Mouse (Mus musculus) right cerebral cortex, postnatal 36 days (tissue): ENCODE measurements around the gene Abca9.

Experiments
- DNase-seq, 2 experiments: peaks; one replicate each; pipeline ENCODE4 v3.0.0; 2022; ENCODE audit warnings: low spot score in 2 of 2, mixed read lengths in 1 of 2

Abca9 gene

GRCm38 (mm10) chr11:110167459-110168251, at the start of gene Abca9:
Gene Abca9, minus strand, starts transcription at chr11:110168196.
- DNase-seq: peak; percentile 5 to 37

GRCm38 (mm10) chr11:110217118-110217517, 49.1 kb upstream of the Abca9 start:
- no peak for DNase-seq

DNA sequence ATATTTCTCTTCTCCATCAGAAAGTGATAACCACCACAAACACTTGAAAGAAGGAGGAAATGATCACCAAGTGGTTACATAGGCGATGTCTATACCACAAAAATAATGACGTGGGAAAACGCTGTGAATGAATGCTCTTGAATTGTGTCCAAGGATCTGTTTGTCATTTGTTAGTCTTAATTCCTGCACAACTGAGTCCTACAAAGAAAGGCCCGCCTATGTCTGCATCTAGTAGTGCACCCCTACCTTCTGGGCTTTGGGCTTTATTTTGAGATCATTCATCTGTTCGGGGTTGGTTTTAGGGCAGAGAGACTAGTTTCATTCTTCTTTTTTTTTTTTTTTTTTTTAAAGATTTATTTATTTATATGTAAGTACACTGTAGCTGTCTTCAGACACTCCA, 35.9 kb upstream of the Abca9 start:
- DNase-seq: no peak

DNA sequence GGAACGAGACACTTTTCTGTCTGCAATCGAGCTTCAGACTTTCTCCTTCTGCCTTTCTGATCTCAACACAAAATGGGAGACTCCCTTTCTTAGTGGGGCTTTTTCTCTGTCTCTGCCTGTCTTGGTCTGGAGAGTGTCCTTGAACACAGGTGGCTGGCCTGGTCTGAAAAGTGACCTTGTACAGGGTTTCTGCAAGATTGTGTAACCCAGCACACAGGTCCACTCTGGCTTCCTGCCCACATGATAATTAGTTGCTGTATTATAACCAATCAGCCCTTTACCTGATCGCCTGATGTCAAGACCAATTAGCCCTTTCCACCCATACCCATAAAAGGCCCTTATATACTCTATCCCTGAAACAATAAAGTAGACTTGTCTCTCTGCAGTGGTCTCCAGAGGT, 30.9 kb upstream of the Abca9 start:
- no peak for DNase-seq

DNA sequence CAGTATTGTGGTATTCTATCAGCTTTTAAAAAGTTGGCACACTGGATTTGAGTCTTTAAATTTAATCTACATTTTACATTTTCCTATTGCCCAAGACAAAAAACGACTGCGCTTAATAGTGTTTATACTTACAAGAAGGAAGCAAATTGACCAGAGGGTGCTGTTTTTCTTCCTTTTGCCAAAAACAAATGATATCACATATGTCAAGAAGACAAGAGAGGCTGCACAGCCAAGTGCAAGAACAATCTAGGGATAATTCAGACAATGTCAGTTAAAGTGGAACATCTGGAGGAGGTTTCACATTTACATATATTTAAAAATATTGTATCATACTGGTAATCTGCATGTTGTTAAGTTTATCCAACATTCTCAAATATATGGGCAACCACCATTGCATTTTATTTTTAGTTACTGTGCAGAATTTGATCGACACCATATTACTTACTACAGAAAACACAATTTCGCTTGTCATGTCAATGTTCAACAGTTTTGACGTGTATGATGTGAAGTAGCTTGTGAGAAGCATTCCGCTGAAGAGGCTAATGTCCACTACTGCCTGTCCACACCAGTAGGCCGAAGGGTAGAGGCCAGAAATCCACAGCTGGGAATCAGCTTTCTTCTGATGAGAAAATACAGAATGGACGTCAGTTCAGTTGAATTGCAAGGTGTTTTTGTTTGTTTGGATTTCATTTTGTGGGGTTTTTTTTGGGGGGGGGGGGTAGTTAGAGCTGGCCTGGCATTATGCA, 28.7 kb upstream of the Abca9 start:
- DNase-seq: no peak

DNA sequence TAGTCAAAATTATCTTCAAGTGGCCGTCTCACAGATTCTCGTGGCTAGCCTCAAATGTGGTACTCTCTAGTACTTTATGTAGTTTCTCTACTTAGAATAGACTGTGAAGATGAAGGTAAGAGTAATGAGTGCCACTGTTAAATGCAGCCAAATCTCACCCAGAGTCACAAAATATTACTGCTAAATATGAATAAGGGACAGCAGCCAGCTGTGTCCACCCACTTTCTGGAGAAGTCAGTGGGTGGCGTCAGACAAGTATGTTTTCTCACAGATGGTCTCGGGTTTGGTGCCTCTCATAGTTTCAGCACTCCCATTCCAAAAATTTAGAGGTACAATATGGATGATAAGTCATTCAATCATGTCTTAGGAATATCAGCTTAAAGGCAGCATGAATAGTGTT, 27.3 kb upstream of the Abca9 start:
- peak; percentile 3 to 20 for DNase-seq

DNA sequence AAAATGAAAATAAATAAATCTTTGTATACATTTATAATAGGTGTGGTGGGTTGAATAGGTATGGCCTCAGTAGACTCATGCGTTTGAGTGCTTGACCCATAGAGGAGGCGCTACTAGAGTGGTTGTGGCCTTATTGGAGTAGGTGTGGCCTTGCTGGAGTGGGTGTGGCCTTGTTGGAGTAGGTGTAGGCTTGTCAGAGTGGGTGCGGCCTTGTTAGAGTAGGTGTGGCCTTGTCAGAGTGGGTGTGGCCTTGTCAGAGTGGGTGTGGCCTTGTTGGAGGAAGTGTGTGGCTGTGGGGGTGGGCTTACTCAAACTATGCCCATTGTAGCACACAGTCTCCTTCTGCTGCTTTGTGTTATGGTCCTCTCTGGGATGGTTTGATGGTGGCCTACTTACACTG, 3.2 kb upstream of the Abca9 start:
- DNase-seq: no peak

GRCm38 (mm10) chr11:110165822-110166221, 2.2 kb downstream of the Abca9 start:
- no peak for DNase-seq

DNA sequence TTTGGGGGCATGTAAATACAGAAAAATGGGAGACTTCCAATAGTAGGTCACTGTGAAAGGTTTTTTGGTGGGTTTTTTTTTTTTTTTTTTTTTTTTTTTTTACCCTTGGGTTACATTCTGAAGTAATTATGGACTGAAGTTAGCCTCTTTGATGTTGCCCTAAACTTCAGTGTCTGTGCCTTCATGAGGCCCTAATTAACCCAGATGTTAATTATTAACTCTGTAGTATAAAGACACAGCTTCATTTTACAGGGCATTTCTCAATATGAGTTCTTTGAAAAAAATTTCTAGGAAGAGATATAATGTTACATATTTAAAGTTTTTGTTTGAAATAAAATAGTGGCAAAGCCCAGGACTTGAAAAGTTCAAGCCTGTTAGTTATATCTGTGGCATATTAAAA, 2.6 kb downstream of the Abca9 start:
- no peak for DNase-seq

DNA sequence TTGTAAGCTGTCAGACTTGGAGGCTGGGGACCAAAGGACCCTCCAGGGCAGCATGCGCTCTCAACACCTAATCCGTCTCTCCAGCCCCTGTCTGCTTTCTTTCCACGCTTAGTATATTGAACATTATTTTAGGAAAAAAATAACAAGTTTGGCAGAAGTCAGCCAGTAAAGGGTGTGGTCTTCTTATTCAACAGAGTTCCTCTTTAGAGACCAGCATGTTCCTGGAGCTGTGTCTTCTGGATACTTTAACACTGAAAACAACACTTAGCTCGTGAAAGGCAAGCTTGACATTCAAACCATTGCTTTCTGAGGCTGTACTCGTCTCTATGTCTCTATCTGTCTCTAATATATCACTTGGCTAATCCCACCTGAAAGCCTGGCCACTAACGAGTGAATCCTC, 10.9 kb downstream of the Abca9 start:
- no peak for DNase-seq

- DNase-seq: peak; percentile 9 to 29
Observed at GRCm38 (mm10) chr11:110155985-110156384, 12.0 kb downstream of the Abca9 start.

DNA sequence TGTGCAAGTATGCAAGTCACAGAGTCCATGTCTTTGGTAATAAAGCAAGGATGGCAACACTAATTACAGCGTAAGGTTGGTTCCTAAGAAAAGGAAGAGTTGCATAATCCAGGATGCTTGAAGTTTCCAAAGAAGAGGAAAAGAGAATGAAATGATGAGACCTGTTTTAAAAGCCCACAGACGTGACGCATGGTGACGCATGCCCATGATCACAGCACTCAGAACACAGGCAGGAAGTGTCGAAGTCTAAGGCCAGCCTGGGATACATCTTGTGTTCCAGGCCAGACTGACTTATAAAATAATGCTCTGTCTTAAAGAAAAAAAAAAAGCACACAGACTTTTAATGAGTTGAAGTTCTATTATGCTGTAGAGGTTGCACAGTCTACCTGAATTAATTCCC, 20.4 kb downstream of the Abca9 start:
- no peak for DNase-seq

DNA sequence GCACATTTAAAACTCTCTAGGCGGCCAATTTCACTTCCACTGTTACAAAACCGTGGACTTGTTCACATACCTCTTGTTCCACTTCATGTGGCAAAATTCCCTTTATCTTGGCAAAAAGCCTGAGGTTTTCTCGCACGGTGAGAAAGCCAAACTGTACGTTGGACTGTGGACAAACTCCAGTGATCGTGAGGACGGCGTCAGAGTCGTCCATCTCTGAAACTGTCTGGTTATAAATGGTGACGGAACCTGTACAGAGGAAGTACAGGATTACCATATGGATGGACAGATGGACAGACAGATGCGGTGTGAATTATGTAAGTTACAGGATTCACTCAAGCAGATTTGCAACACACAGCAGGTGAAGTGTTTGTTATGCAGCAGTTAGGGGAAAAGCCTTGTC, 22.6 kb downstream of the Abca9 start:
- DNase-seq: no peak

- DNase-seq: no peak
Observed at GRCm38 (mm10) chr11:110130760-110131159, 37.2 kb downstream of the Abca9 start.

- no peak for DNase-seq
Observed at GRCm38 (mm10) chr11:110111137-110111536, 56.9 kb downstream of the Abca9 start.

- DNase-seq: no peak
Observed at GRCm38 (mm10) chr11:110101437-110101836, 66.6 kb downstream of the Abca9 start.

- no peak for DNase-seq
Observed at GRCm38 (mm10) chr11:110098901-110099300, 69.1 kb downstream of the Abca9 start.

DNA sequence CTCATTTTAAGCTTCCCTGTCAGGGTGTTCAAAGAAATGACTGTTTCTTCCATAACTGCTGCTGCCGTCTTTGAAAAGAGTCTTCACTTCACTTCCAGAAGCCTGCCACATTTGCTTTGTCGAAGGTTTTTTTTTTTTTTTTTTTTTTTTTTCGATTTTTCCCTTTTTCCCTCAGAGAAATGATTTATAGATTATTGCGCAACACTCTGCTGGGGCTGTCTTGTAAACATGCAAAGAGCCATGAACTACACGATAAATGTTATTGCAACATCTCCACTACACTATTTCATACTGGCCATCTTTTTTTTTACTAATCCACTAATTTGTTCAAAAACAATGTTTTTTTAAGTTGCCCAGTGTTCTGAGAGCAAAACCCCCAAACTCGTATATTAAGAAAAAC, 70.5 kb downstream of the Abca9 start:
- DNase-seq: no peak

- no peak for DNase-seq
Observed at GRCm38 (mm10) chr11:110095858-110096257, 72.1 kb downstream of the Abca9 start, which contains the start of gene Abca8a. Gene Abca8a, minus strand, starts transcription at chr11:110095978.

DNA sequence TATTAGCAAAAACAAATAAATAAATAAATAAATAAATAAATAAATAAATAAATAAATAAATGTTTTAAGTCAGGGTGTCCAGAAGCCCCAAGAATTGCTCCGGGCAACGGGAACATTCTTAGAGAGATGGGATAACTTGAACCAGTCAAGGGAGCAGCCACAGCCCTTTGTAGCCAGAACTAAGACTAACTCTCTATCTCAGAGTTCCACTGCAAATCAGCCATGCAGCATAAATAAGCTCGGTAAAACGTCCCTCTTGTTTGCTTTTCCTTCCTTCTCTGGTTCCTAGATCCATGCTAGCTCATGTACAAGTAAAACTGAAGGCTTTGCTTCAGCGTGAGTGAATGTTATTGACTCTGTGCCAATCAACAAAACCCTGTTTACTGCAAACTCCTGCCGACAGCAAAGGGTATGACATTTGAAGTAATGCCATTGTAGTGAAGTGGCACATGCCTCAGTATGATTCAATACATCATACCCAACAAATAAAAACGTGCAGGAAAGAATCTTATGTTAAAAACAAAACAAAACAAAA, 73.1 kb downstream of the Abca9 start:
- DNase-seq: no peak

- DNase-seq: no peak
Observed at GRCm38 (mm10) chr11:110094236-110094635, 73.8 kb downstream of the Abca9 start.

- DNase-seq: no peak
Observed at GRCm38 (mm10) chr11:110091328-110091727, 76.7 kb downstream of the Abca9 start.

DNA sequence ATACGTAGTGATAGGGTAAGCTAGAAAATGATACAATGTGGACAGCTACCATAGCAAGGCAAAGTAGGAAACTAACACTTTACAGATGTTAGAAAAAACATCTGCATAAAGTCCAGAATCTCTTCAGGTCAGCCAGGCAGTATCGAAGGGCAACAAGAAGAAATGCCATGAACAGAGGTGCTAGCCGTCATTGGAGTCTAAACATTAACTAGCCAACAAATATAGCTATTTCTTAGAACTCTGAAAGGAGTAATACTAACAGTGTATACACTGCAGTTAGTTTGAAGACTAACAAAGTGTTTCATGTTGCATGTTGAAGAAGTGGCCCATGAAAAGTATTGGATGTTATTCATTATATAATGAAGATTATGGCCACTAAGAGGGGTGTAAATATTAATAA, 95.8 kb downstream of the Abca9 start:
- no peak for DNase-seq
